Mouse (Mus musculus) erythroblast, embryonic 14.5 days (primary cell): ENCODE data around the gene Cyp4a10.
"Not testable (repeated sequence)": the region's sequence is repeated elsewhere in the genome, so short reads cannot be mapped to it uniquely, and the experiment has no call there.

ENCODE experiments used
- GATA1 ChIP-seq: IDR thresholded peaks from 2 replicates; pipeline ENCODE4 v1.6.1; 2012; ENCODE audit warnings: low read length, inconsistent platforms, mixed read lengths
- TAL1 ChIP-seq: IDR thresholded peaks from 3 replicates; pipeline ENCODE4 v1.6.1; 2012; ENCODE audit warnings: low read length, inconsistent platforms, mixed read lengths

DNA sequence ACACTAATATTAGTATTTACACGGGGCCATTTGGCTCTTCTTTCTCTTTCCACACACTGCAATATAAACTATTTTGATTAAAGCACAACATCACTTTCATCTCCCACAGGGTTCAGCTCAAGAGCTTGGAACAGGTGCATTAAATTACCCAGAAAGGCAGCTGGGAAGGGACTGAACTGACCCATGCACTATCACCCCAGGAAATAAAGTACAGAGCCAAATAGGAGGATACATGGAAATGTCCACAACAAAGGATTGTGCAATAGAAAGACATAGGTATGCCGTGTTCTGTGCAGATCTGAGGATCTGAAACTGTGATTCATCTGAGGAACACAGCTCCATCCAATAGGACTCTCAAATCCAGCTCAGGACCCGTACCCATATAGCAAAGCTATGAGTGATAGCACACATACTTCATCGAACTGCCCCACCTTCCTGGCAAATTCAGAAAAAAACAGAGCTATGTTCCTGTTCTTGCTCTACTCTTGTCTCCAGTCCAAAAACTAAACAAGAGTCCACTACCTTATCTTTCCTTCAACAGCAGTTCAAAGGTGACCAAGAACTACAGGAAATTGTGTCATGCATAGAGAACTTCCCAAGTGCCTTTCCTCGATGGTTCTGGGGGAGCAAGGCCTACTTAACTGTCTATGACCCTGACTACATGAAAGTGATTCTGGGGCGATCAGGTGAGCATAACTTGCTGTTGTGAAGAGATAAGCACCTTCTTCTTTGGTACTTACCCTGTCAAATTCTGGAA lies 46.6 kb downstream of the Cyp4a10 start:
- not testable (repeated sequence) for TF ChIP-seq TAL1, GATA1
